In the genomic region with DNA sequence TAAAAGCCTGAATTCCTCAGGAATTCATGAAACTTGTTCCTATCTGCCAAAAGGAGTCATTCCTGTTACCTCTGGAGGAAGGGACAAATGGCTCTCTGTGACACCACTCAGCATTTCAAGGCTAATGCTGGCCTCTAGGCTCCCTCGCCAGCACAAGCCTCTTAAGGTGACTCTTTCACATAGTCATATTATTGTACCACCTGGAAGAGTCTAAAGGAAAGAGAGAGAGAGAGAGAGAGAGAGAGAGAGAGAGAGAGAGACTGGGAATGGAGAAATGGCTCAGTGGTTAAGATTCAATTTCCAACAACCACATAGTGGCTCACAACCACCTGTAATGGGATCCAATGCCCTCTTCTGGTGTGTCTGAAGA, we compare ENCODE assay signal across 27 mouse cellular contexts.
"Had no signal": no experiment of that assay in that cellular context is flagged by ENCODE, and none has a peak within 500 bp of the region (broad histone marks: within the 10 kb centered on the region; RNA-seq: fewer than 3 reads in every experiment).

No protein-coding gene starts in this region.

- H3K4me3 ChIP-seq: embryonic facial prominence, embryonic 10.5 days; embryonic facial prominence, embryonic 12.5 days; embryonic facial prominence, embryonic 13.5 days; embryonic facial prominence, embryonic 15.5 days; erythroblast, embryonic 14.5 days; forebrain, embryonic 10.5 days; forebrain, embryonic 12.5 days; forebrain, embryonic 13.5 days; forebrain, embryonic 15.5 days; gastrocnemius, adult 2 months; heart, adult 2 months had no signal

- H3K27me3 ChIP-seq: embryonic facial prominence, embryonic 12.5 days; embryonic facial prominence, embryonic 15.5 days; forebrain, embryonic 15.5 days had no signal

- ATAC-seq: forebrain, embryonic 13.5 days; forebrain, embryonic 14.5 days; forebrain, embryonic 15.5 days; forebrain, embryonic 16.5 days; forebrain, postnatal 0 days had no signal

- H3K9me3 ChIP-seq: embryonic facial prominence, embryonic 10.5 days; embryonic facial prominence, embryonic 12.5 days; embryonic facial prominence, embryonic 13.5 days; embryonic facial prominence, embryonic 15.5 days; forebrain, embryonic 10.5 days; forebrain, embryonic 12.5 days; forebrain, embryonic 13.5 days; forebrain, embryonic 15.5 days had no signal

- H3K4me2 ChIP-seq: embryonic facial prominence, embryonic 12.5 days; embryonic facial prominence, embryonic 13.5 days; embryonic facial prominence, embryonic 15.5 days; forebrain, embryonic 12.5 days; forebrain, embryonic 13.5 days; forebrain, embryonic 15.5 days had no signal

- H3K36me3 ChIP-seq: embryonic facial prominence, embryonic 10.5 days; embryonic facial prominence, embryonic 12.5 days; embryonic facial prominence, embryonic 13.5 days; embryonic facial prominence, embryonic 15.5 days; forebrain, embryonic 10.5 days; forebrain, embryonic 12.5 days; forebrain, embryonic 15.5 days had no signal

- H3K9ac ChIP-seq: embryonic facial prominence, embryonic 12.5 days; embryonic facial prominence, embryonic 13.5 days; embryonic facial prominence, embryonic 15.5 days; forebrain, embryonic 12.5 days; forebrain, embryonic 13.5 days; forebrain, embryonic 15.5 days; forebrain, postnatal 0 days had no signal

- DNase-seq: cerebellum, adult 2 months; cerebellum, adult 8-10 months; cerebellum, adult 9-10 months; cerebellum, adult 9-11 months; cerebellum, postnatal 10 days; cerebellum, postnatal 14 days; cerebellum, postnatal 25 days; cerebellum, postnatal 36 days; embryo, embryonic 11 days; forebrain, postnatal 0 days; gastrocnemius, adult 2 months; gastrocnemius, postnatal 10 days; gastrocnemius, postnatal 14 days; gastrocnemius, postnatal 25 days; gastrocnemius, postnatal 36 days; heart, adult 2 months had no signal

- H3K4me1 ChIP-seq: embryonic facial prominence, embryonic 12.5 days; embryonic facial prominence, embryonic 15.5 days had no signal

- H3K27ac ChIP-seq: embryonic facial prominence, embryonic 10.5 days; embryonic facial prominence, embryonic 12.5 days; embryonic facial prominence, embryonic 13.5 days; embryonic facial prominence, embryonic 15.5 days; forebrain, embryonic 10.5 days; forebrain, embryonic 12.5 days; forebrain, embryonic 13.5 days; forebrain, embryonic 15.5 days; gastrocnemius, adult 2 months; heart, adult 2 months had no signal
